Mouse (Mus musculus) heart, postnatal 0 days (tissue): ENCODE data around the gene Spry1.

Experiments
- CTCF ChIP-seq: IDR thresholded peaks from 2 replicates; pipeline ENCODE4 v1.5.1; 2016; ENCODE audit warnings: antibody characterized with exemption, control low read depth, low read depth
- EP300 ChIP-seq: IDR thresholded peaks from 2 replicates; pipeline ENCODE4 v1.6.1; 2016; ENCODE audit warnings: antibody characterized with exemption, low read depth

DNA sequence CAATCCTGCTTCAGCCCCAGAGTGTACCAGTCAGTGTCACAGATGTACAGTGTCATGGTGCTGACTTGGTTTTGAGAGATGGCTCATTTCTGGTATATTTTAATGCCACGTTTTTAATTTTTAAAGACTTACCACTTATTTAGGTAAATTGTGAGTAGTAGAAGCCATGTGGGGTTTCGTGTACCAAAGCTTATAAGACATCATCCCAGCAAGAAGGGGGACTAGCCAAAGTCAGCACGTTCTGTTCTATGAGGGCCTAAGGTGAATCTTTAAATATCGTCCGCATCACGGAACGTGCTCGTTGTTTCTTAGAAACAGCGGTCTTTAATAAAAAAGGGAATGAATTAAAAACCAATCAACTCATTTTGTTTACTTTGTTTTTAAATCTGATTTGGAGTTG lies 6.5 kb downstream of the Spry1 start:
- TF ChIP-seq CTCF (no peak), EP300 (no peak)
